Mouse (Mus musculus) erythroblast, embryonic 14.5 days (primary cell): ENCODE measurements around the gene Lhfpl3. TPM values are rescaled to one million over a fixed set of nuclear protein-coding genes. Genes with fewer than 3 reads are reported as not detected.

Experiments
- H3K27me3 ChIP-seq: 2 replicates; pipeline ENCODE4 v1.6.1; 2012; ENCODE audit warnings: inconsistent platforms; ENCODE audit not compliant: control insufficient read depth
- H3K36me3 ChIP-seq: 2 replicates; pipeline ENCODE4 v1.6.1; 2012; ENCODE audit warnings: mild to moderate bottlenecking, inconsistent platforms; ENCODE audit not compliant: control insufficient read depth
- H3K4me1 ChIP-seq: 2 replicates; pipeline ENCODE4 v1.6.1; 2012; ENCODE audit warnings: inconsistent platforms; ENCODE audit not compliant: control insufficient read depth
- H3K4me3 ChIP-seq: replicated peaks from 2 replicates; pipeline ENCODE3; 2012; ENCODE audit warnings: moderate library complexity, mild to moderate bottlenecking, inconsistent platforms
- H3K9me3 ChIP-seq: 2 replicates; pipeline ENCODE4 v1.6.1; 2012; ENCODE audit warnings: low read length, inconsistent platforms, mixed read lengths; ENCODE audit not compliant: control insufficient read depth
- GATA1 ChIP-seq: IDR thresholded peaks from 2 replicates; pipeline ENCODE4 v1.6.1; 2012; ENCODE audit warnings: low read length, inconsistent platforms, mixed read lengths
- TAL1 ChIP-seq: IDR thresholded peaks from 3 replicates; pipeline ENCODE4 v1.6.1; 2012; ENCODE audit warnings: low read length, inconsistent platforms, mixed read lengths
- polyA plus RNA-seq: library from polyadenylated mRNA; stranded (reverse); fragments of >175 nt; gene quantifications from 2 replicates; pipeline ENCODE4 v1.2.3, GENCODE M21; 2012

Lhfpl3 gene
- polyA plus RNA-seq, 1 experiment = not detected

- Histone ChIP-seq H3K9me3 (no peaks in the 10 kb centered on the region; the same call in 1 of the 2 replicates), H3K36me3 (no peaks in the 10 kb centered on the region), H3K4me1 (no peaks in the 10 kb centered on the region), H3K27me3 (no peaks in the 10 kb centered on the region), H3K4me3 (no peak overlapping the region)
- TF ChIP-seq TAL1 (no peak), GATA1 (no peak)
Measured at GRCm38 (mm10) chr5:23049083-23049663, 303.3 kb downstream of the Lhfpl3 start.

- no peaks in the 10 kb centered on the region for H3K27me3 ChIP-seq
- no peak overlapping the region for H3K4me3 ChIP-seq
- no peaks in the 10 kb centered on the region for H3K36me3 ChIP-seq
- TF ChIP-seq GATA1 (no peak), TAL1 (no peak)
- no peaks in the 10 kb centered on the region for H3K4me1 ChIP-seq
- H3K9me3 ChIP-seq = no peaks in the 10 kb centered on the region; the same call in 1 of the 2 replicates
Measured at GRCm38 (mm10) chr5:23051458-23051857, 305.6 kb downstream of the Lhfpl3 start.

GRCm38 (mm10) chr5:23094894-23095293 is 349.0 kb downstream of the Lhfpl3 start:
- H3K9me3 ChIP-seq = no peaks in the 10 kb centered on the region
- H3K36me3 ChIP-seq = no peaks in the 10 kb centered on the region
- TF ChIP-seq TAL1 = no peak
- TF ChIP-seq GATA1 = no peak
- no peaks in the 10 kb centered on the region for H3K4me1 ChIP-seq
- no peak overlapping the region for H3K4me3 ChIP-seq
- no peaks in the 10 kb centered on the region for H3K27me3 ChIP-seq

- no peaks in the 10 kb centered on the region for H3K9me3 ChIP-seq
- TF ChIP-seq TAL1 (no peak), GATA1 (no peak)
- no peaks in the 10 kb centered on the region for H3K4me1 ChIP-seq
- no peaks in the 10 kb centered on the region for H3K36me3 ChIP-seq
- no peaks in the 10 kb centered on the region for H3K27me3 ChIP-seq
- no peak overlapping the region for H3K4me3 ChIP-seq
Measured at GRCm38 (mm10) chr5:23106536-23106935, 360.7 kb downstream of the Lhfpl3 start.

GRCm38 (mm10) chr5:23111307-23111706 is 365.4 kb downstream of the Lhfpl3 start:
- H3K36me3 ChIP-seq = no peaks in the 10 kb centered on the region
- no peaks in the 10 kb centered on the region for H3K9me3 ChIP-seq
- H3K4me1 ChIP-seq = no peaks in the 10 kb centered on the region
- TF ChIP-seq GATA1 (no peak), TAL1 (no peak)
- no peak overlapping the region for H3K4me3 ChIP-seq
- no peaks in the 10 kb centered on the region for H3K27me3 ChIP-seq

- H3K9me3 ChIP-seq = no peaks in the 10 kb centered on the region
- H3K27me3 ChIP-seq = no peaks in the 10 kb centered on the region
- no peak overlapping the region for H3K4me3 ChIP-seq
- H3K36me3 ChIP-seq = no peaks in the 10 kb centered on the region
- no peaks in the 10 kb centered on the region for H3K4me1 ChIP-seq
- TF ChIP-seq GATA1 (no peak), TAL1 (no peak)
Measured at GRCm38 (mm10) chr5:23114249-23114648, 368.4 kb downstream of the Lhfpl3 start.

- TF ChIP-seq TAL1 = no peak
- TF ChIP-seq GATA1 = no peak
- no peaks in the 10 kb centered on the region for H3K36me3 ChIP-seq
- H3K4me1 ChIP-seq = no peaks in the 10 kb centered on the region
Measured at GRCm38 (mm10) chr5:23126851-23127250, 381.0 kb downstream of the Lhfpl3 start.

GRCm38 (mm10) chr5:23140183-23140921 is 394.5 kb downstream of the Lhfpl3 start:
- H3K9me3 ChIP-seq = no peaks in the 10 kb centered on the region; the same call in 1 of the 2 replicates
- no peaks in the 10 kb centered on the region for H3K4me1 ChIP-seq
- H3K4me3 ChIP-seq = no peak overlapping the region
- H3K27me3 ChIP-seq = no peaks in the 10 kb centered on the region
- H3K36me3 ChIP-seq = no peaks in the 10 kb centered on the region
- TF ChIP-seq GATA1 (no peak), TAL1 (no peak)

More at GRCm38 (mm10) chr5:23126851-23127250, 381.0 kb downstream of the Lhfpl3 start:
- Histone ChIP-seq H3K27me3 (no peaks in the 10 kb centered on the region), H3K9me3 (no peaks in the 10 kb centered on the region), H3K4me3 (no peak overlapping the region)

GRCm38 (mm10) chr5:23153210-23153609 is 407.4 kb downstream of the Lhfpl3 start:
- no peaks in the 10 kb centered on the region for H3K36me3 ChIP-seq
- no peaks in the 10 kb centered on the region for H3K4me1 ChIP-seq
- H3K4me3 ChIP-seq = no peak overlapping the region
- peaks cover 9% of the 10 kb centered on the region; the same call in 1 of the 2 replicates for H3K9me3 ChIP-seq
- H3K27me3 ChIP-seq = no peaks in the 10 kb centered on the region
- no peak for TF ChIP-seq TAL1
- TF ChIP-seq GATA1 = no peak
